Comparison of ENCODE assay signal across 8 mouse cellular contexts in genomic region chr17:47646683-47647082, GRCm38 (mm10). TPM values are rescaled to one million over a fixed set of nuclear protein-coding genes. Genes with fewer than 3 reads are reported as not detected.
DNase-seq lines count a peak whose midpoint lies in the region; ATAC-seq and TF ChIP-seq lines count a peak whose summit lies in the region.
"Had no signal": no experiment of that assay in that cellular context is flagged by ENCODE, and none has a peak within 500 bp of the region (broad histone marks: within the 10 kb centered on the region; RNA-seq: fewer than 3 reads in every experiment).

No protein-coding gene starts in this region.

- TF ChIP-seq CTCF in liver, postnatal 0 days (IDR thresholded peaks at IDR 0.05; ENCODE audit: low read depth), result peak; percentile 86

- no peaks in the 10 kb centered on the region for H3K4me1 ChIP-seq in liver, postnatal 0 days (ENCODE audit: insufficient read depth)
- H3K4me1 ChIP-seq: lung, embryonic 15.5 days had no signal

- H3K36me3 ChIP-seq in liver, postnatal 0 days (replicated peaks; ENCODE audit: insufficient read depth, low read length), result no peaks in the 10 kb centered on the region
- H3K36me3 ChIP-seq: lung, embryonic 15.5 days had no signal

- peak; percentile 93 for DNase-seq in 416B (ENCODE audit: low read depth)
- peak; percentile 80 for DNase-seq in CD4-positive helper T cell, adult 2 months (ENCODE audit: low read depth, low spot score)
- peak; percentile 63 for DNase-seq in brain, adult 2 months (ENCODE audit: low read depth, low spot score)
- DNase-seq in frontal cortex, postnatal 10 days (ENCODE audit: low spot score in 2 of 2), result peak; percentile 49
- DNase-seq in kidney, postnatal 14 days, result peak; percentile 81
- peak; percentile 89 for DNase-seq in liver, postnatal 0 days
- peak; percentile 71 for DNase-seq in skeletal muscle tissue, adult 2 months (ENCODE audit: low read depth, low spot score)

- H3K9me3 ChIP-seq in liver, postnatal 0 days (ENCODE audit: low read length), result no peaks in the 10 kb centered on the region
- H3K9me3 ChIP-seq: lung, embryonic 15.5 days had no signal

- no peak overlapping the region for H3K4me2 ChIP-seq in liver, postnatal 0 days (ENCODE audit: low read depth, low read length)
- H3K4me2 ChIP-seq: lung, embryonic 15.5 days had no signal

- 82% methylated on average over 1 of the region's 1 CpGs for WGBS in liver, postnatal 0 days (ENCODE audit: insufficient replicate concordance)

- no peaks in the 10 kb centered on the region for H3K27me3 ChIP-seq in liver, postnatal 0 days (ENCODE audit: insufficient read depth, low read length)
- H3K27me3 ChIP-seq: lung, embryonic 15.5 days had no signal

- peak; percentile 56 for ATAC-seq in liver, postnatal 0 days

- no peak overlapping the region for H3K4me3 ChIP-seq in liver, postnatal 0 days (ENCODE audit: low read depth, low read length)
- H3K4me3 ChIP-seq: lung, embryonic 15.5 days had no signal

- no peak overlapping the region for H3K9ac ChIP-seq in liver, postnatal 0 days (replicated peaks)
- H3K9ac ChIP-seq: lung, embryonic 15.5 days had no signal

- TF ChIP-seq EP300 in liver, postnatal 0 days (IDR thresholded peaks at IDR 0.05; ENCODE audit: low read depth), result no peak

- no peak overlapping the region for H3K27ac ChIP-seq in liver, postnatal 0 days (ENCODE audit: low read depth)
- H3K27ac ChIP-seq: lung, embryonic 15.5 days had no signal

RNA-seq across cellular contexts. Expression of gene Usp49, which starts 16.2 kb away (rescaled TPM):
- 1.2 and 1.6 TPM in 2 replicates for polyA plus RNA-seq in liver, postnatal 0 days (2015; fragmentation: Nextera tagmentation; extraction: Ambion mirVana)

RNA-seq across cellular contexts. Expression of gene Gm20517, which starts 35.3 kb away (rescaled TPM):
- 0.79 and 0.82 TPM in 2 replicates for polyA plus RNA-seq in liver, postnatal 0 days (2015; fragmentation: Nextera tagmentation; extraction: Ambion mirVana)

RNA-seq across cellular contexts. Expression of gene Med20, which starts 35.3 kb away (rescaled TPM):
- polyA plus RNA-seq in liver, postnatal 0 days (2015; fragmentation: Nextera tagmentation; extraction: Ambion mirVana), result 13.5 and 14.4 TPM in 2 replicates

RNA-seq across cellular contexts. Expression of gene Bysl, which starts 35.4 kb away (rescaled TPM):
- polyA plus RNA-seq in liver, postnatal 0 days (2015; fragmentation: Nextera tagmentation; extraction: Ambion mirVana), result 8.9 and 10.6 TPM in 2 replicates

RNA-seq across cellular contexts. Expression of gene Tomm6, which starts 41.5 kb away (rescaled TPM):
- polyA plus RNA-seq in liver, postnatal 0 days (2015; fragmentation: Nextera tagmentation; extraction: Ambion mirVana), result 268 and 275 TPM in 2 replicates
